Mouse (Mus musculus): Measurements from ENCODE around the gene Krtap5-5.
A peak's percentile ranks its signal among the peaks of the same experiment; 100 is the strongest.
"Not testable (repeated sequence)": the region's sequence is repeated elsewhere in the genome, so short reads cannot be mapped to it uniquely, and the experiment has no call there.

Krtap5-5 gene

DNA sequence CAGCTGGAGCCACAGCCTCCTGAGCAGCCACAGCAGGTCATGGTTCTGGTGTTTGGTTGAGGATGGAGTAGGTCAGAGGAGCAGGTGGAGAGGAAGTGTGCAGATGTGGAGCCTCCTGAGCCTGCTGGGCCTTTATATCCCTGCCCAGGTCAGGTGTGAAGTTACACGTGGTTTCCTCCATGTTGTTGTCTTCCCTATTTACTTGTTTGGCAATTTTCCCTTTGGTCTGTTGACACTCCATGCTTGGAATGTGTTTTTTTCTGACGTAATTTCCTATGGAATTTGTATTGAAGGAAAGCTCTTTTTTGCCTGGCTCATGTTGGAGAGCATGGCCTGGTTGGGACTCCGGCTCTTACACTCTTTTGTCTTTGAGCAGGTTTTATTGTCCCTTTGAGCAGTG lies at the start of gene Krtap5-5:
Krtap5-5 (minus strand) TSS at position 101 of the 400 bp plus-strand sequence.
- not testable (repeated sequence) for DNase-seq (ENCODE audit: low spot score in 2 of 2)

DNA sequence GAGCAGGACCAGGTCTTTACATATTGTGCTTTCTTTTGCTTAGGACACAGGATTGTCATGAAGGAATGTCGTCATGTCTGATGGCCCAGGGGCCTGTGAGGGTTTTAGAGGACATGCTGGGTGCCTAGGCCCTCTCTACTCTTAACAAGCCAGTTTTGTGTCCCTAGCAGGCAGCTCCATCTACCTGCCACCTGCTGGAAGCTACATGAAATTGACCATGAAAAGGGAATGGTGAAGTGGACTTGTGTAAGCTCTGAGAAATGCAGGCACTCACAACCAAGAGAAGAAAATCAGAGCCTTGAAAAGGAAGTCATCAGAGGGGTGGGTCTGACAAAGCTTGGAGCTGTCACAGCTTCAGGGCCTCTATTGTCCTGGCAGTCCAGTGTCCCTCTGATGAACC lies 49.5 kb upstream of the Krtap5-5 start:
- DNase-seq (ENCODE audit: low spot score in 2 of 2) = not testable (repeated sequence)

DNA sequence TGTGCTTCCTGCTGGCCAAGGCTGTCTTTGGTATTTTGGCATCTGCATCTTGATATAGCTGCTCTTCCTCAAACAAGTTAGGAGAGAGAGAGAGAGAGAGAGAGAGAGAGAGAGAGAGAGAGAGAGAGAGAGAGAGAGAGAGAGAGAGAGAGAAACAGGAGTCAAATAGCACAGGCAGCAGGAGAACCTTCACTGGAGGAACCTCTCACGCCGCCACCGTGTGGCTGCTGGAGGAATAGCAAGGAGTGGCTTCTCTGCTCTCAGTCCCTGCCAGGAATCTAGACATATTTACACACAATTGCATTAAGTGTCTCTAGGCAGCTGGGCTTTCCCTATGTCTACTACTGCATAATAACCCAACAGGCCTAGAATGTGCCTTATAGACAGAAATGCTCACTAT lies 48.4 kb upstream of the Krtap5-5 start:
- peak in 1 of 2 experiments; percentile 11 for DNase-seq (ENCODE audit: low spot score in 2 of 2)

DNA sequence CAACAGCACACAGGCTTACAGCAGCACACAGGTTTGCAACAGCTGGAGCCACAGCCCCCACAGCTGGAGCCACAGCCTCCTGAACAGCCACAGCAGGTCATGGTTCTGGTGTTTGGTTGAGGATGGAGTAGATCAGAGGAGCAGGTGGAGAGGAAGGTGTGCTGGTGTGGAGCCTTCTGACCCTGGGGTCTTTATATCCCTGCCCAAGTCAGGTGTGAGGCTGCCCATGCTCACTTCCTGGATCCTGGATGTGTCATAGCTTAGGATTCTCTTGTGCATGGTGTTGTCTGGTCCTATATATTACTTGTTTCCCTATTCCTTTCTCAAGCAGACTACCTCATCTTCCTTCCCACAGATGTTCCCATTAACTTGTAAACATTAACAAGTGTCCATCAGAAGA lies 44.5 kb upstream of the Krtap5-5 start, which contains the start of gene Gm4559:
Gm4559 (minus strand) TSS at position 101 of the 400 bp plus-strand sequence.
- not testable (repeated sequence) for DNase-seq (ENCODE audit: low spot score in 2 of 2)

DNA sequence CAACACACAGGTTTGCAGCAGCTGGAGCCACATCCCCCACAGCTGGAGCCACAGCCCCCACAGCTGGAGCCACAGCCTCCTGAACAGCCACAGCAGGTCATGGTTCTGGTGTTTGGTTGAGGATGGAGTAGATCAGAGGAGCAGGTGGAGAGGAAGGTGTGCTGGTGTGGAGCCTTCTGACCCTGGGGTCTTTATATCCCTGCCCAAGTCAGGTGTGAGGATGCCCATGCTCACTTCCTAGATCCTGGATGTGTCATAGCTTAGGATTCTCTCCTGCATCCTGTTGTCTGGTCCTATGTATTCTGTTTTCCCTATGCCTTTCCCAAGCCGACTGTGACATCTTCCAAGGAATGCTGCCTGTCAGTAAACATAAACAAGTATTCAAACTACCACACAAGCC lies 28.5 kb upstream of the Krtap5-5 start, which contains the start of gene Gm2431:
Gm2431 (minus strand) TSS at position 101 of the 400 bp plus-strand sequence.
- DNase-seq (ENCODE audit: low spot score in 2 of 2) = not testable (repeated sequence)

DNA sequence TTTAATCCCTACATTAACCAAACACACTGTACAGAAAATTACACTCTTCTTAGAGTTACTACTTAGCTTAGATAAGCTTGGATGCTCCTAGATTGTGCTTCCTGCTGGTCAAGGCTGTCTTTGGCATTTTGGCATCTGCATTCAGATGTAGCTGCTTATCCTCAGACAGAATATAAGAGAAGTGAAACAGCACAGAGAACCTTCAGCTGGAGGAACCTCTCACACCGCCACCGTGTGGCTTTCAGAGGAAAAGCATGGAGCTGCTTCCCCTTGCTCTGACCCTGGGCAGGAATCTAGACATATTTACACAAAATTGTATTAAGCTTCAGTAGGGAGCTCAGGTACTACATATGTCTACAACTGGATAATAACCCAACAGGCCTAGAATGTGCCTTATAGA lies 25.7 kb upstream of the Krtap5-5 start:
- peak in 1 of 2 experiments; percentile 2 for DNase-seq (ENCODE audit: low spot score in 2 of 2)

DNA sequence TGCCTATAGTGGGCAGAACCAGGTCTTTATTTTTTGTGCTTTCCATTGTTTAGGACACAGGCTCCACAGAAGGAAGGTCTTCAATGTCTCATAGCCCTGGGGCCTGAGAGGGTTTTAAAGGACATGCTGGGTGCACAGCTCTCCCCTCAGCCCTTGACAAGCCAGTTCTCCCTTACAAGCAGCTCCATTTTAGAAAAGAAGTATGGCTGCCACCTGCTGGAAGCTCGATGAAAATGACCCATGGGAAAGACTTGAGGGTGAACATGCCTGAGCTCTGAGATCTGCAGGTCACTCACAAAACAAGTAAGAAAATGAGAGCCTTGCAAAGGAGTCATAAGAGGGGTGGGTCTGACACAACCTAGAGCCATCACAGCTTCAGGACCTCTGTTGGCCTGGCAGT lies 20.1 kb upstream of the Krtap5-5 start:
- DNase-seq (ENCODE audit: low spot score in 2 of 2) = no peak

DNA sequence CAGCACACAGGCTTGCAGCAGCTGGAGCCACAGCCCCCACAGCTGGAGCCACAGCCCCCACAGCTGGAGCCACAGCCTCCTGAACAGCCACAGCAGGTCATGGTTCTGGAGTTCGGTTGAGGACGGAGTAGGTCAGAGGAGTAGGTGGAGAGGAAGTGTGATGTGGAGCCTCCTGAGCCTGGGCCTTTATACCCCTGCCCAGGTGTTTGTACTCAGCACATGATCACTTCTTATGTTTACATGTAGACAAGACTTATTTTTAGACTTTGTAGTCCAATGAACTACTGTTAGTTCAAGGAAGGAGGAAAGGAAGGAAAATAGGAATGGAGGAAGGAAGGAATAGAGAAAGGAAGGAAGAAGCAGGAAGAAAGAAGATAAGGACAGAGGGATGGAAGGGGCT lies 11.2 kb upstream of the Krtap5-5 start, which contains the start of gene Gm40460:
Gm40460 (minus strand) TSS at position 101 of the 400 bp plus-strand sequence.
- no peak for DNase-seq (ENCODE audit: low spot score in 2 of 2)

DNA sequence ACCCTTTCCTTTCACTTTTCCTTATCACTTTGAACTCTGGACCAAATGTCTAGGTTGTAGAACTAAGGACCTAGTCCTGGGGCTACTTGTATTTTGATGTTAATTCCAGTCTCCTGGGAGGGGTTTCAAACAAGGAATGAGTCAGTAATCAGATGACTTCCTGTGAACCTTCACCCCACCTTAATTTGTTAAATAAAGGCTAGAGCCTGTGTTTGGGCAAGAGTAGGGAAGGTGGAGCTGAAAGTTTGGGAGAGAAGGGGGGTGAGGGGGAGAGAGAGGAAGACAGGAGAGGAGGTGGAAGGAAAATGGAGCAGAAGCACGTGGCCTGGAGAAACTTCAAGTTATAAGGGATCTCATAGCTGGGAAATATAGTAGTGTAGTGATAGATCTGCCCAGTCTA lies 1.8 kb upstream of the Krtap5-5 start:
- DNase-seq (ENCODE audit: low spot score in 2 of 2) = no peak

DNA sequence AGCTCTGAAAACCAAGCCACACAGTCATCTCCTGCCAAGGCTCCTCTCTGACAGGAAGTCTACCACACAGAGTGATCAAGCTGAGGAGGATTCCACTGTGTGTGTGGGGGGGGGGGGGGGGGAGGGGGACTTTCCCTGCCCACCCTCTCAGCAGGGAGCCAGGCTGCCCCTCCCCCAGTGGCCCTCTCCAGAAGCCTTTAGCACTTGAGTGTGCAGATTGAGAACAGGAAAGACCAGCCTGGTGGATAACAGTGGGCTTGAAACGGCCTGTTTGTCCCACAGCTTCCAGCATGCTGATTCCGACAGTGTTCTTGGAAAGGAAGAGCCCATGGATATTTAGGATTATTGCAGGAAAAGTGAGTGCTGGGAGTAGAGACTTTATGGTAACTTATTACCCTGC lies 5.3 kb downstream of the Krtap5-5 start:
- no peak for DNase-seq (ENCODE audit: low spot score in 2 of 2)

DNA sequence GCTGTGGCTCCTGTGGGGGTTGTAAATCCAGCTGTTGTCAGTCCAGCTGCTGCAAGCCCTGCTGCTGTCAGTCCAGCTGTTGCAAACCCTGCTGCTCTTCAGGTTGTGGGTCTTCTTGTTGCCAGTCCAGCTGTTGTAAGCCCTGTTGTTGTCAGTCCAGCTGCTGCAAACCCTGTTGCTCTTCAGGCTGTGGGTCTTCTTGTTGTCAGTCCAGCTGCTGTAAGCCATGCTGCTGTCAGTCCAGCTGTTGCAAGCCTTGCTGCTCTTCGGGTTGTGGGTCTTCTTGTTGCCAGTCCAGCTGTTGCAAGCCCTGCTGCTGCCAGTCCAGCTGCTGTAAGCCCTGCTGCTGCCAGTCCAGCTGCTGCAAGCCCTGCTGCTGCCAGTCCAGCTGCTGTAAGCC lies 17.6 kb downstream of the Krtap5-5 start:
- DNase-seq (ENCODE audit: low spot score in 2 of 2) = not testable (repeated sequence)

DNA sequence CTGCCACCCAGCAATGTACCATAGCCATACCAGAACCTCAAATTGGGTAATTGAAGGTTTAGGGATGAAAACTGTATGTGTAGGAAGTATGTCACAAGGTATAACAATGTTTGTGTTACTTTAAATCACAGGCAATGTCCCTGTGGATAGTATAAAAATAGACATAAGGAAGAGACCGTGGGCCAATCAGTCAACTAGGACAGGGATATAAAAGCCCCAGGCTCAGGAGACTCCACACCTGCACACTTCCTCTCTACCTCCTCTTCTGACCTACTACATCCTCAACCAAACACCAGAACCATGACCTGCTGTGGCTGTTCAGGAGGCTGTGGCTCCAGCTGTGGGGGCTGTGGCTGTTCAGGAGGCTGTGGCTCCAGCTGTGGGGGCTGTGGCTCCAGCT lies 18.2 kb downstream of the Krtap5-5 start, which contains the start of gene Gm7579:
Gm7579 (plus strand) TSS at position 301 of the 400 bp plus-strand sequence.
- no peak for DNase-seq (ENCODE audit: low spot score in 2 of 2)

DNA sequence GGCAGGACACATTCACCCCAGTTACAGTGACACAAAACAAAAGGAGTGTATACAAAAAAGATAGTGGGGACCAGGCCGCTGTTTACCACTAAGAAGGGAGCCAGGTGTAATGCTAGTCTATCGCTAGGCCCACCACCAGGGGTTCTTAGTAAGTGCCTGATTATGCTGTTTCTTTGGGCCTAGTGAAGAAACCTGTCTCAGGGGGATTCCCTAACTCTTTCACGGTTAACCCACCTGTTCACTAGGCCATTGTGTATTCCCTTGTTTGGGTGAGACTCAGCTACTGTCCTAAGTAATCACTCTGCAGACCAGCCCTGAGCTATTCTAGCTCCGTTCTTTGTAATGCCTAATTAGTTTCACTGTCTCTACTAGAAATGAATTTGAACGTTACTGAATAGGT lies 22.9 kb downstream of the Krtap5-5 start:
- DNase-seq (ENCODE audit: low spot score in 2 of 2) = not testable (repeated sequence)

DNA sequence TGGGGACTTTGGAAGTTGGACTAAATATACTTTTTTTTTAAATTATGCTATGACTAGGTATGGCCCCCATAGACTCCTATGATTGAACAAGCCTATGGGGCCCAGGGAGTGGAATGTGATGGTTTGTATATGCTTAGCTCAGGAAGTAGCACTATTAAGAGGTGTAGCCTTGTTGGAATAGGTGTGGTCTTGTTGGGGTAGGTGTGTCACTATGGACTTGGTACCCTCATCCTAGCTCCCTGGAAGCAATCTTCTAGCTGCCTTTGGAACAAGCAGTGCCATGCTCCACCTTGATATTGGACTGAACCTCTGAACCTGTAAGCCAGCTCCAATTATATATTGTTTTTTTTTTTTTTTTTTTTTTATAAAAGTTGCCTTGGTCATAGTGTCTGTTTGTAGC lies 24.3 kb downstream of the Krtap5-5 start:
- no peak for DNase-seq (ENCODE audit: low spot score in 2 of 2)

DNA sequence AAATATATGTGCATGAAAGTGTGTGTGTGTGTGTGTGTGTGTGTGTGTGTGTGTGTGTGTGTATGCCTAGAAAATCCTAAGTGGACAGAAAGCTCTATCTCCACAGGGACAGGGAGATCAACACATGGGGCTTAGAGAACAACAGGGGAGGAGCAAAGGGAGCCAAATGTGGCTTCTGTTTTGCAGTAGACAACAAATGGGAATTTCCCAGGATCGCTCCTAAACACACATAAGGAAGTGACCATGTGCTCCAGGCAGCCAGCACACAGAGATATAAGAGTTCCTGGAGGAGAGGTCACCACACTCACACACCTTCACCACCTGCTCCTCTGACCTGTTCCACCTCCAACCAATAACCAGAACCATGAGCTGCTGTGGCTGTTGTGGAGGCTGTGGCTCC lies 28.7 kb downstream of the Krtap5-5 start, which contains the start of gene Krtap5-3:
Krtap5-3 (plus strand) TSS at position 301 of the 400 bp plus-strand sequence.
- no peak for DNase-seq (ENCODE audit: low spot score in 2 of 2)

DNA sequence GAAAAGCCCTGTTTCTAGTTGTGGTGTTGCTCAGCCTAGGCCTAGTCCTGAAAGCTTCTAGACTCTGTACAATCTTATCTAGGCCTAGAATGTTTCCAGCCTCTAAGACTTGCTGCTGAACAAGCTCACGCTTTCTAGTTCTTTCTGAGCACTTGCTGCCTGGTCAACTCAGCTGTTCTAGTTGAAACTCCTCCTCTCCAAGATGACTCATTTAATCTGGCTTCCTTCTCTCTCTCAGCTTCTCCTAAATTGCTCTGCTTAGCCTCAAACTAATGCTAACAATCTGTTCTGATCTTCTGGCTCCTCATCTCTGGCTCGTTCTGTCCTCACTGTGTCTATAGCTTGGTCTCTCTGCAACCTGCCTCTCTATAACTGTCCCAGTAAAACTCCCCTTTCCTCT lies 31.0 kb downstream of the Krtap5-5 start:
- DNase-seq (ENCODE audit: low spot score in 2 of 2) = no peak

DNA sequence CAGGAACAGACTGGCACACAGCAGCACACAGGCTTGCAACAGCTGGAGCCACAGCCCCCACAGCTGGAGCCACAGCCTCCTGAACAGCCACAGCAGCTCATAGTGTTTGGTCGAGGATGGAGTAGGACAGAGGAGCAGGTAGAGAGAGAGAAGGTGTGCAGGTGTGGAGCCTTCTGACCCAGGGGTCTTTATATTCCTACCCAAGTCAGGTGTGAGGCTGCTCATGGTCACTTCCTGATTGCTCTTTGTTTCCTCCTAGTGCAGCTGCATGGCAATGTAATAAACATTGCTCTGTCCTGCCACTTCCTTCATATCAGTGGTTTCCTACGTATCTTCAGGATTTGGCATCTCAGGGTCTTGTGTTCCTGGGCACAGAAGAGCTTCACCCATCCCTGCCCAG lies 39.5 kb downstream of the Krtap5-5 start, which contains the start of gene Gm10153:
Gm10153 (minus strand) TSS at position 101 of the 400 bp plus-strand sequence.
- no peak for DNase-seq (ENCODE audit: low spot score in 2 of 2)

DNA sequence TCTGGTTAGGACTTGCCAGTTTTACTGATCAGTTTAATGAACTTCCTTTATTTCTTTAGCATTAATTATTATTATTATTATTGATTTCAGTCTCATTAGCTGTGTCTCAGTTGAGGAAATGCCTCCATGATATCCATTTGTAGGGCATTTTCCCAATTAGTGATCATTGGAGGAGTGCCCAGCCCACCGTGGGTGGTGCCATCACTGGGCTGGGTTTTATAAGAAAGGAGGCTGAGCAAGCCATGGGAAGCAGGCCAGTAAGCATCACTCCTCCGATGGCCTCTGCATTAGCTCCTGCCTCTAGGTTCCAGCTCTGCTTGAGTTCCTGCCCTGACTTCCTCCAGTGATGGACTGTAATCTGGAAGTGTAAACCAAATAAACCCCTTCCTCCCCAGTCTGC lies 41.6 kb downstream of the Krtap5-5 start:
- no peak for DNase-seq (ENCODE audit: low spot score in 2 of 2)

DNA sequence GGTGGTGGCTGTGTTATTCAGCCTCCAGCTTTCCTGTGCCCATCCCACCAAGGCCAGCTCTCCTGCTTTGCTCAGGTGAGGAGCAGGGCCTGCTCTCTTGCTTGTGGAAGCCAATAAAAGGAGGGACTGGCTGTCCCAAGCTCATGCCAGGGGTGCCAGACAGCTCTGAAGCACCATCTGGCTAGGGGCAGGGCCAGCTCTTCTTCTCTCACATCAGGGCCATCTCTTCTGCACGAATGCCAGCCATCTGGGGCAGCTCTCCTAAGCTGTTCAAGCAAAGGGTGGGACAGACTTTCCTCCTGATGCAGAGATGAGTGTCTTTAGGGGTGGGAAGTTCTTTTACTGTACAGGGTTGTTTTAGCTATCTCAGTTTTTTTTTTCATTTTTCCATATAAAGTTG lies 48.8 kb downstream of the Krtap5-5 start:
- no peak for DNase-seq (ENCODE audit: low spot score in 2 of 2)

All from spleen, postnatal 36 days (tissue).